Mouse (Mus musculus): ENCODE data around the gene Mapkap1.
A peak's percentile ranks its signal among the peaks of the same experiment; 100 is the strongest.

Mapkap1 gene

DNA sequence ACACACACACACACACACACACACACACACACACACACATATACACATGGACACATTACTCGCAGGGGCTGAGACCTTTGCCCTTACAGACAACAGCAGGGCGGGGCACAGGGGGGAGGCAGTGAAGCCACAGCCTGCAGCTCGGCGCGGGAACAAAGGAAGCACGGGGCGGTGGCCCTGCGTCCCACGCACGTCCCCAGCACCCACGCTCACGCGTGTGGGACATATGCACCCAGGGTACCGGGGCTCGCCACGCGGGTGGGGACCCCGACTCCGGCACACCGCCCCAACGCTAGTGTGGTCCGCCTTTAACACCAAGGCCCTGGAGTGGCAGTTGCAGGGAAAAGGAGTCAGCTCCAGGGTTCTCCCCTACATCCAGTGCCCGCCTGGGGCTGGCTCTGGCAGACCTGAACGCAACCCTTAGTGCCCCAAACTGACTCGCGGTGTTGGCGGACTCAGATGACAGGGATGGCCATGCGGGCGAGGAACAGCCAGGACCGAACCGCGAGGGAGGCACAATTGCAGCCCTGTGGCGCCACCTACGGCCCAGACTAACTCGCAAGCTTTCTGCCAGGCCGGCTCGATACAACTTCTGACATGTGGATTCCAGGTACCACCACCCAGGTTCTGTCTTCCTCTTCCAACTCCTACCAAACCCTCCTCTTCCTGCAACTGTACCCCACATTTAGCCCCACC is 232.5 kb downstream of the Mapkap1 start:
- peak; percentile 83 for DNase-seq

DNA sequence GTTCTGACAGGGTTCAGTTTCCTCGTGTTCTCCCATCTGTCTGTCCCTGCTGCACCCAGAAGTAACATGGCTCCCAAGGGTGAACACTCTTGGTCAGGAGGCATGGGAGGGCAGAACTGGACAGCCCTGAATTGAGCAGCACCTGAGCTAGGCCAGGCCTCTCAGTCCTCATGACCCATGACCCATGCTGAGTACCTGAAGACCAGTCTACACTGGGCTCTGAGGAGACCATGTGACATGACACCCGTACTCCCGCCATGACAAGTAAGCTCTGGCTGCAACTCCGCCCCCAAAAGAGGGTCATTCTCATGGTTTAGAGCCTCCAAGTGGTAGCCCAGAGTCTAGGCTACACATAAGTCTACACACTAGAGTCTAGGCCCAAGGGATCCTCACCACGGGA is 233.2 kb downstream of the Mapkap1 start:
- no peak for DNase-seq

DNA sequence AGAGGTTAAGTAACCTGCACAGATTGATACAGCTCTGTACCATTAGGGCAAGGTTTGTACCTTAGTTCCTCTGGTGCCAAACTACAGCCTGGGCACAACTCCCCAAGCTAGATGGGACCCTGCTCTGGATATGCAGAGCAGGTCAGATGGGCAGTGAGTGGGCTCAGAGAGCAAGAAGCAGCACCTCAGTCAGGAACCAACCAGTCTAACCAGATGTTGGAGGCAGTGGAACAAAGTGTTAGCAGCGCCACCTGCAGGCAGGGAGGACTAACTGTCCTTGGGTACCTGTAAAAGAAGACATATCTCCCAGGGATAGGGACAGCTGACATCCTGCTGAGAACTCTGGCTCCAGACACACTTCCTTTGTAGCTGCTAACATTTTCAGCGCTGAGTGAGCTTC is 235.8 kb downstream of the Mapkap1 start:
- no peak for DNase-seq

DNA sequence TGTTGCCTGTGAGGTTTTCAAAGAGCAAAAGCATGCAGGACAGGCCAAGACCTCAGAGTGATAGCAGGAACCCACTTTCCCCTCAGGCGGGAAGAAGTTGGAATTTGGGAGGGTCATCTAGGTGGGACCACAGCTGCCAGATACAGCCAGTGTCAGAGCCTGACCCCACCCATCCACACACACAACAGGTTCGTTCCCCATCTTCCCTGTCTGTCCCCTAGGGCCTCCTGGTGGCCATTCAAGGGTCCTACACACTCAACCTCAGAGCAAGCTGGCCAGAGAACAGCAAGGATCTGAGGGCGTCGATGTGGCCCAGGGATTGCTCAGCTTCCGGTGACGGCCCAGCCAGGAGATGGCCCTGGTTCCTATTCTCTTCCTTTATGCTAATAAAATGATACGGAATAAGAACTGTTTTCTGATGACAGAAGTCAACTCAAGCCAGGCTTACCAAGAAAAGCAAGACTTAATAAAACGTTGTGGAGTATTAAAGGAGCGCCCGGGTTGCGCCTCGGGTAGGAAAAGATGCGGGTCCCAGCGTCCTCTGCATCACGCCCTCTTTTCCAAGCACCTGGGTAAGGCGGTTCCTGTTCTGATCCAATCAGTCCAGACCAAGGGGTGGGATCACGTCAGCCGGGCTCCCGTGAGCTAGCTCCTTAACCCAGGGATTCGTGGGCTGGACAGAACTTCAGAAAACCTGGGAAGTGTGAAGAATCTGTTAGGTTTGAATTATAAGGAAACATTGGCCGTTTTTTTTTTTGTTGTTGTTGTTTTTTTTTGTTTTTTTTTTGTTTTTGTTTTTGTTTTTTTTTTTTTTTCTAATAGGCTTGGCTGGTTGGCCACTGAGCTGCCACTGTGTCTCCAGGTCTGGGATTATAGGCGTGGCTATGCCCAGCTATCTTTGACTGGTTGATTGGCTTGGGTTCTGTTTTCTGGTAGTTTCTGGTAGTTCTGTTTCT is 238.3 kb downstream of the Mapkap1 start:
- no peak for DNase-seq

DNA sequence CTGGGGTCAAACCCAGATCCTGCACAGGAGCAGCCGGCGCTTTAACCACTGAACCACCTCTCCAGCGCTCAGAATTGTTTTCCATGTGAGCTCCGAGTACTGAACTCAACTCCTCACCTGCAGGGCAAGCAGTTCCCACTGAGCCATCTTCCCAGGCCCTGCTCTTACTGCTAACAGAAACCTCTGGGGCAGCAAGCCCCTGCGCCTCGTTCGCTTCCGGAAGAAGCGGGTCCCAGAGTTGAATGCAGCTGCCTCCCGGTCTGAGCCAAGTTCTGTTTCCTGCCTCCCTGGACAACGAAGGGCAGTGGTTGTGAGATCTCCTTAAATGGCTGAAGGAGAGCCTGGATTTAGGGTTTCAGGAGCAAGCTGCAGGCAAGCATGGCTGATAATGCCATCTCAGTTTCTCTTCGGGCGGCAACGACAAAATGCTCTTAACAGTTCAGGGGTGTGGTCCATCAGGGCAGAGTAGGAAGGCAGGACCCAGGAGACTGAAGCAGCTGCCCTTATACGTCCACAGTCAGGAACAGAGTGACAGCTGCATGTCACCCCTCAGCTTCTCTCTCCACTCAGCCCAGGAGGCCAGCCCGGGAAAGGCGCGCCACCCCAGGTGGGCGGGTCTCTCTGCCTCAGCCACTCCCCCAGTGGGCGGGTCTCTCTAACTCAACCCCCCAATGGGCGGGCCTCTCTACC is 239.4 kb downstream of the Mapkap1 start:
- DNase-seq = peak; percentile 79

DNA sequence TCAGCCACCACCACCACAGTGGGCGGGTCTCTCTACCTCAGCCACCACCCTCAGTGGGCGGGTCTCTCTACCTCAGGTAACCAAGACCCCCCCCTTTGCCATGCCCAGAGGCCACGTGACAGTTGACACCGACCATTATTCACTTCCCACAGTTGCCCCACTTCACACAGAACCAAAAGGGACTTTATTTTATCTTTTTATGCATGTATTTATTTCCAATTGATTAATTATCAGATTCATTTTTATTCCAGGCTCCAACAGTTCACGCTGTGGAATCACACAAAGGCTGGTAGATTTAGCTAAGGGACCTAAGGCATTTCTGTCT is 239.9 kb downstream of the Mapkap1 start:
- no peak for DNase-seq

DNA sequence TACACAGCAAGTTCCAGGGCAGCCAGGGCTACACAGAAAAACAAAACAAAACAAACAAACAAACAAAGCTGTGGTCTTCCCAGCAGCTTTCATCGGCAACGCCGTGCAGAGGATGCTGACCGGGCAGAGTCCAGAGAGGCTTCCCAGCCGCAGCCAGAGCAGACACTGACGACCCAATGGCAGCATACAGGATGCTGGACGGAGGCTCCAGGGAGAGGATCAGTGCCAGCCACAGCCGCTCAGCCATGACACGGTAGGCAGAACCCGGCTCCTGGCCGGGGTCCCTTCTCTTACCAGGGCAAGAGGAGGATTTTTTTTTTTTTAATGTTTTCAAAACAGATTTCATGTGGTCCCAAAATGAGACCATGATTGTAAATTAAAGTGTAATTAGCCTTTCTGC is 240.8 kb downstream of the Mapkap1 start:
- peak; percentile 29 for DNase-seq

DNA sequence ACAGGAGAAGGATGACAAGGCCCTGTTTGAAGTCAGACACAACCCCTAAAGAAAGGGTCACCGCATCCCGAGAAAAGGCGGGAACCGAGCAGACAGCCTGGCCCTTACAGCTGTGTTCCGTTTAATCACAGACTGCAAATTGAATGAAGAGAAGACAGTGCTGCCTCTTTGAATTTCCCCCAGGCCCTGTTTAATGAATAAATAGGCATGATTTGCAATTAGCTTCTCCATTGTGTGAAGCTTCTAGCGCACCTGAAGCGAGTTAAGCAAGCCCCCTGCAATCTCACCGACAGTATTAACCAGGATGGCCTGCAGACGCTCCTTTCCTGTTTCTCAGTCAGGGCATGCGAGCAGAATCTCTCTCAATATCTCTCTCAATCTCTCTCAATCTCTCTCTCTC is 261.2 kb downstream of the Mapkap1 start:
- no peak for DNase-seq

DNA sequence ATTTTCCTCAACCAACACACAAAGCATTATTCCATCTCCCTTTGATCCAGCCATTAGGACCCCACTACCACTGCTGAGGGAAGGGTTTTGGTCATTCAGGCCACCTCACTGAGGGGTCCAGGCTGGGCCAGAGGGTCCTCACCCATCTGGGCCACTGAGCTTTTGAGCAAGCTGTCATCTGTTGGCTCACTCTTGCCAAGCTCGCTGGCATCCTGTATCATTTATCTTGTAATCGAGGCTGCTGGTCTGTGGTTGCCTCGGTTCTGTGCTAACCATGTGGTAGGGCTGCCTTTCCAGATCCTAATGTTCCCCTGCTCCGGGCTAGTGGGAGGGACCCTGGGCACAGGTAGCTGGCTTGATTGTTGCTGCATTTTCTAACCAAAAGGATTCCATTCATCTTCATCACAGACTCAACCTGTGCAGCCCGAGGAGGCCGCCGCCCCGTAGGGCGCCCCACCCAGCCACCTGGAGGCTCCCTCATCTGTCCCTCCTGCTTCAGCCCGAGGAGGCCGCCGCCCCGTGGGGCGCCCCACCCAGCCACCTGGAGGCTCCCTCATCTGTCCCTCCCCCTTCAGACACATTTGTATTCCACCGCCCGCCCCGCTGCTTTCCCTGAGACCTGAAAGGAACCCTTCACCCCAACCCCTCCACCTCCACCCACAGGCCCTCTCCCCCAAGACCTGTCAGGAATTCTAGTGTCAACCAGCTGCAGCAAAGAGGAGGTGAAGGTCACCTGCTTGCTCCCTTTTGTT is 262.0 kb downstream of the Mapkap1 start:
- DNase-seq = no peak

DNA sequence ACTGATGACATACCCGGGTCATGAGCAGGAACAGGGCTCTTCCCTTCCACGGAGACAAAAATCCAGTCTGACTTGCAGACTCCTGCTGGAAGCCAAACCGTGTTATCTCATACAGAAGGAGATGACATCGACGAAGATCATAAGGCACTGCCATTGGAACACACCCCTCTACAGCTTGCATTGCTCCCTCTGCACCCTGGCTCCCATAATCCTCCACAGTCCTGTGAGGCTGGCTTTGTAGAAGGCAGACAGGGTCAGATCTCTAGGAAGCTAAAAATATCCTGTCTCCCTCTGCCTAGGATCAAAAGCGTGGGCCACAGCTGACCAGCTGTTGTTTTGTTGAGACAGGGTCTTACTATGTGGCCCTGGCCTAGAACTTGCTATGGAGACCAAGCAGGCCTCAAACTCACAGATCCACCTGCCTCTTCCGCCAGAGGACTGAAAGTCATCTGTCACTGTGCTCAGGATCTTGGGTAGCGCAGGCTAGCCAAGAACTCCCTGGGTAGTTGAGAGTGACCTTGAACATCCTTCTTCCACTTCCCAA is 262.7 kb downstream of the Mapkap1 start:
- no peak for DNase-seq

DNA sequence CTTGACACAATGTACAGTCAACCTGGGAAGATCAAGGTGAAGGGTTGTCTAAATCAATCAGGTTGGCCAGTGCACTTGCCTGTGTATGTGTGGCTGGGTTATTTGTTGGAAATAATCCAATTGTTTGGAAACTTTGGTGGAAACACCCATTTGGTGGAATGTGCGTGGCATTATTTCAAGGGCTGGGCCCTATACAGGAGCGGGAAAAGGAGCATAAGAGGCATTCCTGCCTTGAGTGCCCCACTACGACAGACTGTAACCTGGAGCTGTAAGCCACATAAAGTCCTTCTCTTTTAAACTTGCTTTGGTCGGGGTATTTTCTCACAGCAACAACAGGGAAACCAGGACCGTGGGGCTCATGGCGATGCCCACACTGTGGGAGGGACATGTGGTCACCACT is 263.9 kb downstream of the Mapkap1 start:
- no peak for DNase-seq

DNA sequence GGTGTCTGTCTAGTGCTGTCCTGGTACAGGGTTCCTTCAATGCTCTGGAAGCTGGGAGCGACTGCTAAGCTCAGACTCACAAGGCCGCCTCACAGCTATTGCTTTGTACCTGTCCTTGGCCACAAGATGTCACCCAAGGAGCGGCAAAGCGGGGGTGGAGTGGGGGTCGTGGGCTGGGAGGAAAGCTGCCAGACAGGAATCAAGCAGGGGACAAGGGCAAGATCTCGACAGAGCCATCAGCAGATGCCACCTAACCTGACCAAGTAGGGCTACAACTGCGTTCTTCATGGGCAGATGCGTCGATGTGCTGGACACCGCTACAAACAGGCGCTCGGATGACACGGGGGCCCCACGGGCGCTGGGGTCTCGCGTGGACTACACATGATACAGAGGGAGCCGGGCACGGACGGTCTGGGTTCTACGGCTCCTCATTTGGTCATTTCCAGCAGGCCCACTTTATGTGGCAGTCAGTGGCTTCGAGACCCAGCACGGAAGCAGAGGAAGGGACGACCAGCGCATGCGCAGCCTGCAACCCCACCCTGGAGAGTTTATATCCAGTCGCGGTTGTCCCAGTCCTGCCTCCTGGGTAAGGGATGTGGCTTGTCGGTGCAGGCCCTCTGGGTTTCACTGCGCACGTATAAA is 264.9 kb downstream of the Mapkap1 start:
- DNase-seq = peak; percentile 16

DNA sequence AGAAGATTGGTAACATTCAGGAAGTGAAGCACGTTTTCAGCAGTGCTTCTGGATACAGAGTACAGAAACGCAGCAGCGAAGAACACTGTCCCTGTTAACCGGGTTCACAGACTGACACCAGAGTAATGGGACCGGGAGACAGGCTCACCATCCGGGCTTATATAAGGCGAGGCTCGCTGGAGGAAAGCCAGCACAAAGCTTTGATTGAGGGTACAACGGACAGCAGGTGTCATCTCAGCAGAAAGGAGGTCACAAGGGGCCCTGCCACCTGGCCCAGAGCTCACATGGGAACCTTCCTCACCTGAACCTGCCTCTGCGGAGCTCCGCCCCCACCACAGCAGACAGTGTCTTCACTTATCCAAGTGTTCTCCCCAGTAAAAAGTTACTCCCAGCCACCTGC is 267.3 kb downstream of the Mapkap1 start:
- no peak for DNase-seq

Data from kidney, adult 9 months (tissue).